Mouse (Mus musculus) cerebellum, adult 11-12 months (tissue): ENCODE measurements around the gene Spg20.

ENCODE experiments used
- DNase-seq: peaks from one replicate; pipeline ENCODE4 v3.0.0; 2022

Gene Spg20

DNA sequence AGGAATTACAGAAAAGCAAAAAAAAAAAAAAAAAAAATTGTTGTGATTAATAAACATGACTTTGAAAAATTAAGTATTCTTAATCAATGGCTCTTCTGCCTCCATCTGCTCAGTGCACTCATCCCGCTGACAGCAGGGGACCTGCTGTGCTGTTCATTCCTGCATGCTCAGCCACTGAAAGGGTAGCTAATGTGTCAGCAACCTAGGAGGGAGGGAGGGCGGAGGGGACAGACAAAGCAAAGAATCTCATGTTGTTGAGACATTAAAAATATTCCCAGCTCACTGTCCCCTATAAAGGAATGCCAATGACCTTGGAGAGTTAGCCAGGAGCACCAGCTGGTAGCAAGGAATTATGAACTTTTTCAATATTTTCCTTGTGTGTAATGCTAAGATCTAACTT lies 13.9 kb upstream of the Spg20 start:
- DNase-seq: no peak

- DNase-seq: no peak
Observed at GRCm38 (mm10) chr3:55098990-55099389, 12.9 kb upstream of the Spg20 start.

- no peak for DNase-seq
Observed at GRCm38 (mm10) chr3:55101092-55101491, 10.8 kb upstream of the Spg20 start.

GRCm38 (mm10) chr3:55105372-55106023 lies 6.4 kb upstream of the Spg20 start:
- DNase-seq: no peak

- DNase-seq: no peak
Observed at GRCm38 (mm10) chr3:55106051-55106450, 5.9 kb upstream of the Spg20 start.

DNA sequence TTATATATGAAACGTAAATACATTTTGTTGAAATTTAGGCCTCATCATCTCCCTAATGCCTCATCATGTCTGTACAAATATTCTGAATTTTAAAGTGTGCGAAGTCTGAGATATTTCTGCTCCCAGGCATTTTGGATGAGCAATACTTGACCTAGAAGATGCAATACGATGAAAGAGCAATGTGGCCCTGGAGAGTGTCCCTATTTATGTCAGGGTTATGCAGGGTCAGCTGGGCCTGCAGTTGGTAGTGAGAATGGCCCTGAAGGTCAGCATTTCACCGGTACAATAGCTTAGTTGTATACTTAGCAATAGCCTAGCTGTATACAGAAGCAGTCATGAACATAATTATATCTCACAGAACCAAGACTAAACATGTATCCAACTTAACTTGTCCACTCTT lies 2.8 kb upstream of the Spg20 start:
- no peak for DNase-seq

DNA sequence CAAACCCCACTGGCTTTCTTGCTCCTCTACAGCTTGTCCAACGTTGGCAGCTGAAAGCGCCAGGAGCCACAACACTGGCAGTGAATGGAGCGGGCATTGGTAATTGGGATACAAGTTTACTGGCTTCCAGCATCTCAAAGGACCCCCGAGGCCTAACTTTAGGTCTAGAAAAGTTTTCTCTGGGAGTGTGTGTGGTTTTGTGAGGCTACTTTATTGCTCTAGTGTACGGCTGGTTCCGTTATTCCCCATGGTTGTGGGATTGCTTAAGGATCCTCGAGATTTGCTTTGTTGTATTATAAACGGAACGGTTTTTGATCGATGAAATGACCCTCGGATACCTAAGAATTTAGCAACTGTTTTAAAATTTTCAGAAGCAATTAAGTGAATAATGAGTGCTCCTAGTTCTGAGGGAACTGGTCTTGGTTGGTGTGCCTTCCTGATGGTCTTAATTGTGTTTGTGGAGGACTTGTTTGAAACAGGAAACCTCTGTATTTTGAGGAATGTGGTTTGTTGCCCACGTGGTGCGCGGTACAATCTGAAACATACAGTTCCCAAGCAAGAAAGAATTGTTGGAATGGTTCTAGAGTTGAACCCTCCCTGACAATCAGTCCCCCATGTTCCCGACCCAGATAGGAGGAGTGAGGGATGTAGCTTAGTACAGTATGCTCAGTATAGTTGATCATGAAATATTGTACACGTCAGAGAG lies 955 bp downstream of the Spg20 start:
- DNase-seq: no peak

- DNase-seq: no peak
Observed at GRCm38 (mm10) chr3:55114313-55115065, 2.6 kb downstream of the Spg20 start.

DNA sequence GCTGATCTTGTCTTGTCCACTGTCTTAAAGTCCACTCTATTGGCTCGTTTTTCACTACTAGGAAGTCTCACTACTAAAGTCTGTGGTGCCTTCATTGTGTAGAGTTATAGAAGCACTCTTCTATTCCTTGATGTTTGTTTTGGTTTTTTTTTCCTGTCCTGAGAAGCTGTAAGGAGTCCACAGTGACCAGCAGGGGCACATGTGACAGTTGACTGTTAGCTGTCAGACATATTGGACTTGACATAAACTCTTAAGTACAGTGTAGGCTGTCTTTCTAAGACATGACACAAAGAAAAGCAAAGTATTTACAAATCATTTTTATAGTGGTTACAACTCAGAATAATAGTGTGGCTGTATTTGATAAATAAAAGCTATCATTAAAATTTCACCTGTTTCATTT lies 3.2 kb downstream of the Spg20 start:
- no peak for DNase-seq

GRCm38 (mm10) chr3:55115989-55116388 lies 4.1 kb downstream of the Spg20 start:
- DNase-seq: no peak

DNA sequence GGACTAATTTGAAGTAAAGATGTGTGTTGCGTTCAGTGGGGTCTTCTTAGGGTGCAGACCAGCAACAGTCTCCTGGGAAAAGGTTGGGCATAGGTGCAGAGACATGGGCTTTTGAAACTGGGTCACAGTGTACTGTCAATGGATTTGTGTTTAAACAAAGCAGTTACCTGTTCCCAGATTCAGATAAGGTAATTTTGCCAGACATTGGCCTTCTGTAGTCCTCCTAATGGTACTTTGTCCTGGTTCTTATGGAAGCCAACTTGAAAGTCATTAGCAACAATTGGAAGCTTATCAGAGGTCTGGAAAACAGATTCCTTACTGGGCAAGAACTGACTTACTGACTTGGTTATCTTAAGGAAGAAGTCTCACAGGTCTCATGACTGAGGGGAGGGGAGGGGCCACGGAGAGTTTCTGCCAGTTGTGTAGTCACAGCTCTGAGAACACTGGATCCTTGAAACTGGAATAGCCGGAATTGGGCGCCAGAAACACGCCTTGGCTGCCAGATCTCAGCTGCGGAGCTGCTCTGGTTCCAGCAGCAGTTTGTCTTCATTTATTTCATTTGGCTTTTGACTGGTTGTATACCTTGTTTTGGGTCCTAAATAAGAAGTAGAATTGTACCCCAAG lies 7.5 kb downstream of the Spg20 start:
- DNase-seq: no peak

DNA sequence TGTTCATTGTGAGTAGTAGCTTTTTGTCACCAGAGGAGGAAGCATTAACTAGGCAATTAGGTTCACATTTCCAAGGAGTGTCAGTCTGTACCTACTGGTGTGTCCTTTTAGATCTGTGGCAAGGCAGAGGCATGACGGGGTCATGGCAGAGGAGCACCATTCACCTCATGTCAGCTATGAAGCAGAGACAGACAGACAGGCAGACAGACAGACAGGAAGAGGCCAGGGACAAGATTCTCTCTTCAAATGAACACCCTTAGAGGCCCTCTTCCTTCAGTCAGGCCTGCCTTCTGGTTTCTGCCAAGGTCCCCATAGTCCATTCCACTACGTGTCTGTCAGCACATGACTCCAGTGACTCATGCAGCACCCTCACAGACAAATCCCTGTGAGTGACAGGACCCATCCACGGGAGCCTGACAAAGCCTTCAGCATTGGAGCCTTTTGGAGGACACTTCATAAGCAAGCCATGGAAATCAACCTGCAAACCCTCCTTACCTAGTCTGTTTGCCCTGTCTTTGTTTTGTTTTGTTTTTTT lies 10.5 kb downstream of the Spg20 start:
- no peak for DNase-seq

DNA sequence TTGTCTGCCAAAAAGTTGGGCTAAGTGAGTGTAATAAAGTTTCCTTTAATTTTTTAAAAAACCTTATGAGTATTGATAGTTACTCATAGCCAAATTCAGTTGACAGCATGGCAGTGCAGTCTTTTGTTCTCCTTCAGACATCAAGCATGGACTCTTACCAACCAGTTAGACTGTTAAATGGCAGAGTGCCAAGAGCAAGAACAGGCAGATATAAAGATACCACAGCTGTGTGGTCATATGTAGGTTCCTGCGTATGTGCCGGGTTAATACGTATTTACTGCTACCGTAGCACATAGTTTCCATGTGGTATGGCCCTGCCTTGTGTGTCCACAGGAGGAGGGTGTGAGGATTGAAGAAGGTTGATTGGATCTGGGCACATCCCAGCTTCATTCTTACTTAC lies 11.2 kb downstream of the Spg20 start:
- DNase-seq: no peak

GRCm38 (mm10) chr3:55129181-55129692 lies 17.3 kb downstream of the Spg20 start:
- DNase-seq: no peak

DNA sequence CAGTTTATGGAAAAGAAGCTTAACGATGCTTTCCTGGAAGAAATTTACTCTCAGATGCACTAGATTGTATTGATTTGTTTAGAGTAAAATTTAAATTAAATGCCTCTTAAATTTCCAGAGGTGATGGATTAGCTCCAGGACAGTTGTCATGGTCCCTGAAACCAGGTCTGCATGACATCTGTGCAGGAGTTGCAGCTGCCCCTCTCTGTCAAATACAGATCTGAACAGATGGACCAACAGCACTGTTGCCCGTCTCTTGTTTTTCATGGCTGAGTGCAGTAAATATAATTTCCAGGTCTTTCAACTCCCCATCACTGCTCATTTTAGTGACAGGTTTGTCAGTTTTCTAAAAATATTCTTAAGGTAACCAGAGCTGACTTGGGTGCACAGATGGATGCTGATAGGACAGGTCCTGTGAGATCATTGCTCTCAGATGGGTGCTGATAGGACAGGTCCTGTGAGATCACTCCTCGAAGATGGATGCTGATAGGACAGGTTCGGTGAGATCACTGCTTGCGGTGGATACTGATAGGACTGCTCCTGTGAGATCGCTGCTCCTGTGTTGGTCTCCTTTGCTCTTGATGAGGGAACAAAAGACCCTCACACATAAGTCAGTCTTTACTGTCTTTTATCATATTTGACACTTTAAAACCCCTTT lies 19.8 kb downstream of the Spg20 start:
- DNase-seq: no peak

- DNase-seq: no peak
Observed at GRCm38 (mm10) chr3:55137039-55137438, 25.1 kb downstream of the Spg20 start, which contains the start of gene Ccdc169. Ccdc169 (plus strand) TSS chr3:55137339.

DNA sequence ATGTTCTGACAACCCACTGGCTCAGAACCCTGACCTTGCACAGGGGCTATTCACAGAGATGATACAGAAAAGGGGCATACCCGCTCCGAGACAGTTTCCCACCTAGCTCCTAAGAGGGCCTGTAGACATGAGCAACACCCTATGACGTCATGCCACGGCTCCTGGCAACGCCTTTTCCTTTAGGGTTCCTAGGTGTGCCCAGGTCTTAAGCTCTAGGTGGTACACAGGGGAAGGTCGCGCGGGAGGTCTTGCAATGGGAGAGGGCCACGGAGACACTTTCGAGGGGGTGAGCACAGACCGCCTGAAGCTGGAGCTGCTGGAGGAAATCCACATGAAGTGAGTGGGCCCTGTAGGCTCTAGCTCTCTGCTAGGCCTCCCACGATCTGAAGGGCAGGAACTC lies 27.9 kb downstream of the Spg20 start:
- DNase-seq: no peak

- no peak for DNase-seq
Observed at GRCm38 (mm10) chr3:55141401-55141800, 29.5 kb downstream of the Spg20 start.

- DNase-seq: no peak
Observed at GRCm38 (mm10) chr3:55144916-55145315, 33.0 kb downstream of the Spg20 start.

- DNase-seq: no peak
Observed at GRCm38 (mm10) chr3:55146441-55146840, 34.5 kb downstream of the Spg20 start.

- DNase-seq: no peak
Observed at GRCm38 (mm10) chr3:55147156-55147555, 35.2 kb downstream of the Spg20 start.

GRCm38 (mm10) chr3:55148091-55148490 lies 36.2 kb downstream of the Spg20 start:
- DNase-seq: no peak
